Mouse (Mus musculus) hindbrain, postnatal 0 days (tissue): ENCODE results near the gene Kcnq2. TPM values are rescaled to one million over a fixed set of nuclear protein-coding genes. Genes with fewer than 3 reads are reported as not detected.

Experiments
- ATAC-seq: fragments of 200-750 bp; cut with Nextera tagmentation; 2 replicates; pipeline ENCODE4 v1.8.0; 2017; ENCODE audit warnings: mild to moderate bottlenecking, moderate TSS enrichment, moderate library complexity
- DNase-seq: peaks from one replicate; pipeline ENCODE4 v3.0.0-alpha.2; 2015; ENCODE audit warnings: low spot score
- H3K27ac ChIP-seq: fragments of 300-500 bp; sonication (generic); 2 replicates; pipeline ENCODE4 v1.5.1; 2014; ENCODE audit warnings: mild to moderate bottlenecking
- H3K27me3 ChIP-seq: fragments of 300-500 bp; sonication (generic); 2 replicates; pipeline ENCODE4 v1.6.1; 2014; ENCODE audit warnings: low read length, mixed read lengths; ENCODE audit not compliant: insufficient read depth
- H3K36me3 ChIP-seq: fragments of 300-500 bp; sonication (generic); 2 replicates; pipeline ENCODE4 v1.6.1; 2014; ENCODE audit warnings: low read length, mixed read lengths; ENCODE audit not compliant: insufficient read depth
- H3K4me1 ChIP-seq: fragments of 300-500 bp; sonication (generic); 2 replicates; pipeline ENCODE4 v1.6.1; 2014; ENCODE audit warnings: antibody characterized with exemption, low read length, mixed read lengths; ENCODE audit not compliant: insufficient read depth
- H3K4me2 ChIP-seq: fragments of 300-500 bp; sonication (generic); 2 replicates; pipeline ENCODE4 v1.6.1; 2014; ENCODE audit warnings: low read depth, mild to moderate bottlenecking, low read length, moderate library complexity, mixed read lengths
- H3K4me3 ChIP-seq: fragments of 300-500 bp; sonication (generic); 2 replicates; pipeline ENCODE4 v1.5.1; 2014; ENCODE audit warnings: low read length
- H3K9ac ChIP-seq: fragments of 300-500 bp; sonication (generic); replicated peaks from 2 replicates; pipeline ENCODE4 v1.6.1; 2014; ENCODE audit warnings: mild to moderate bottlenecking, low read length, moderate library complexity, mixed read lengths
- H3K9me3 ChIP-seq: fragments of 300-500 bp; sonication (generic); 2 replicates; pipeline ENCODE4 v1.6.1; 2016; ENCODE audit warnings: low read length, mixed read lengths
- CTCF ChIP-seq: IDR thresholded peaks from 2 replicates; pipeline ENCODE4 v1.5.1; 2016; ENCODE audit warnings: antibody characterized with exemption, control low read depth, low read depth
- WGBS: fragments of 180-500 bp; shearing (Covaris S2); extraction: QIAGEN DNeasy Blood & Tissue Kit; methylation state at CpG from one replicate; pipeline ENCODE4 v1.1.7; 2014; 5-methylcytosine and 5-hydroxymethylcytosine counted together
- polyA plus RNA-seq: library from polyadenylated mRNA; unstranded; fragments of >200 nt; fragmentation: Nextera tagmentation; extraction: Ambion mirVana; gene quantifications from 2 replicates; pipeline ENCODE4 v1.2.1, GENCODE M21; 2015
- total RNA-seq: library from RNA; depleted of rRNA; stranded (reverse); fragments of >200 nt; gene quantifications from 2 replicates; pipeline ENCODE4 v1.2.3, GENCODE M21; 2014

The Kcnq2 gene
- total and polyA plus RNA-seq, 2 experiments from 2014 or later, result 34.6 to 142 TPM

DNA sequence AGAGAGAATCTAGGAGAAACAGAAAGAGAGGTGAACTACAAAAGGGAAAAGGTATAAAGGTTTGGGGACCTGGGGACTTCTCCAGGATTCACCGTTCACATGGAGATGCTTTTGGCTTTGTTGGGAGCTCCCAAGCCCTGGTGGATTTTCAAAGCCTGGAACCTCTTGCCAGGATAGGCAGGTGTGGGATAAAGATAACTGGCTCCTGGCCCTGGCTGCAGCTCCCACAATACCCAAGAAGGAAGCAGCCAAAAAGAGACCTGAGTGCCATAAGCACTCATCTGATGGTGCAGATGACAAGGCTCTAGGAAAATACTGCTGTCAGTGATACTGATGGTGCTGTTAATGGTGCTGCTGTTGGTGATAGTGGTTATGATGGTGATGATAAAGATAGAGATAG lies 82.9 kb downstream of the Kcnq2 start:
- Histone ChIP-seq H3K9ac (no peak overlapping the region), H3K36me3 (no peaks in the 10 kb centered on the region), H3K9me3 (no peaks in the 10 kb centered on the region), H3K4me2 (no peak overlapping the region), H3K4me3 (no peak overlapping the region), H3K27me3 (no peaks in the 10 kb centered on the region), H3K4me1 (no peaks in the 10 kb centered on the region), H3K27ac (no peak overlapping the region)
- no peak for DNase-seq
- WGBS, result 78% methylated on average over 1 of the region's 1 CpGs
- ATAC-seq, result no peak
- TF ChIP-seq CTCF, result no peak

DNA sequence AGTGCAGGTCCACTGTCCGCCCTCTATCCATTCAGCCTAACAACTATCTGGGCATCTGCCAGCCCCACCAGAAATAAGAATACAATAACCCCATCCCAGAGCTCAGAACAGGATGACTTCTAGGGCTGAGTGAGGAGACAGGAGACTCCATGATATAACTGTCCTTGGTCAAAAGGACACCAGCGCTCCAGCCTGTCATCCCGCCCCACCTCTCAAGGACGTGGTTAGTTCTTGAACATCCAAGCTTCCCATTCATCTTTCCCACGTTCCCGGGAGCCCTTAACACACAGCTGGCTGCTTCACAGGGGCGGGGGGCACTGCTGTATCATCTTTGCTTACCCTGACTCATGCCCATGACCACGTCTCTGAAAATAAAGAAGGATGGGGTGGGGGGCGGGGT lies 86.1 kb downstream of the Kcnq2 start:
- H3K27ac ChIP-seq, result no peak overlapping the region
- no peaks in the 10 kb centered on the region for H3K27me3 ChIP-seq
- no peaks in the 10 kb centered on the region for H3K36me3 ChIP-seq
- TF ChIP-seq CTCF, result no peak
- DNase-seq, result no peak
- no peak overlapping the region for H3K4me2 ChIP-seq
- no peak for ATAC-seq
- H3K9me3 ChIP-seq, result no peaks in the 10 kb centered on the region
- no peak overlapping the region for H3K9ac ChIP-seq
- H3K4me3 ChIP-seq, result no peak overlapping the region
- WGBS, result 82% methylated on average over 9 of the region's 9 CpGs
- no peaks in the 10 kb centered on the region for H3K4me1 ChIP-seq

DNA sequence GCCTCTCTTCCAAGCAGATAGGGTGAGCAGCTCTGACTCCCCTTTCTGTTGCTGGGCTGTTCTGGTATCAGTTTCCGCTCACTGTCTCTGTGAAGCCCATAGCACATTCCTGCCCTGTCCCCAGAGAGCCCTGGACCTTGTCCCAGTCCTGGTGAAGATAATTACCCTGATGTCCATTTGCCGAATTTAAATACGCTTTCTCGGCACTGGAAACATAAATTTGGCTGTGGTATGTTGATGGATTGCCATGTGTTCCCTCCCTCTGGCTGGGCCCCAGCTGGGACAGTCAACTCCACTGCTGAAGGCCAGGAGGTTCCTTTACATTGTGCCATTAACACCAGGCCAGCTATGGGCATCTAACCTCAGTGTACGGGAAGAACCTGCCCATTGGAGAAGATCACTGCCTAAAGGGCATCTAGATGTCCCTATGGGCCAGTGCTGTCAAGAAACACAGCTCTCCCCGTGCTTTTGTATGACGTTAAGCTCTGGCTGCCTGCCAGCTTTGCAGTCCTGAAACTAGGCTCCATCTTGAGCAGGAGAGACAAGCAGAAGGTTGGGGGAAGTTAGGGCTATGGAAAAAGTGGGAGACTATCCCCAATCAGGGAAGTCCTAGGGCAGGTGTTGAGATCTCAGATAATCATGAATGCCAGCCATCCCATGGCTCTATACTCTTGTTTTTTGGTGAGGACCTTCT lies 86.7 kb downstream of the Kcnq2 start:
- H3K4me1 ChIP-seq, result peaks cover 1% of the 10 kb centered on the region; the same call in 1 of the 2 replicates
- no peaks in the 10 kb centered on the region for H3K9me3 ChIP-seq
- no peak overlapping the region for H3K9ac ChIP-seq
- 37% methylated on average over 7 of the region's 7 CpGs for WGBS
- no peak overlapping the region for H3K4me3 ChIP-seq
- no peak overlapping the region for H3K27ac ChIP-seq
- TF ChIP-seq CTCF, result no peak
- no peaks in the 10 kb centered on the region for H3K27me3 ChIP-seq
- no peak for ATAC-seq
- no peaks in the 10 kb centered on the region for H3K36me3 ChIP-seq
- H3K4me2 ChIP-seq, result no peak overlapping the region
- DNase-seq, result peak; percentile 35

DNA sequence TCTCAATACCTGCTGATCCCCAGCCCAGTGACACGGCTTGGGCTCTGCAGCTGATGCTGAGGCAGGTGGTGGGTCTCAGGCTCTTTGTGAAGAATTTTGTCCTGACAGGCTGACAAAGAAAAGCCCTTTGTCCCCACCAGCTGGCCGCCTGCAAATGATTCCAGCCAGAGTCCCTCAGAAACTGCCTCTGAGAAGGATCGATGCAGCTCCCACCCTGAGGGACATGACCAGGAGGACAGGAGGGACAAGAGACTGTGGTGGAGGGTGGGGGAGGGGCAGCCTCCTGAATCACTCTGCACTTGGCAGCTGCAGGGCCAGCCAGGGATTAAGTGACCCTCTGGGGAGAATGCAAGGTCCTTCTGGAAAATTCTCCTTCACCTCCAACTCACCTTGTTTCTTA lies 91.1 kb downstream of the Kcnq2 start:
- Histone ChIP-seq H3K27me3 (no peaks in the 10 kb centered on the region), H3K27ac (no peak overlapping the region), H3K4me1 (peaks cover 17% of the 10 kb centered on the region), H3K9me3 (no peaks in the 10 kb centered on the region), H3K4me3 (no peak overlapping the region), H3K36me3 (no peaks in the 10 kb centered on the region), H3K4me2 (no peak overlapping the region), H3K9ac (no peak overlapping the region)
- DNase-seq (no peak), ATAC-seq (no peak)
- TF ChIP-seq CTCF, result no peak
- 17% methylated on average over 3 of the region's 3 CpGs for WGBS

- Histone ChIP-seq H3K4me3 (no peak within 1 kb of the TSS), H3K27me3 (no peaks in the 10 kb centered on the region), H3K9me3 (no peaks in the 10 kb centered on the region), H3K4me2 (no peak within 1 kb of the TSS), H3K9ac (peak within 1 kb of the TSS; percentile 18; the same call in 1 of the 2 replicates), H3K27ac (peak within 1 kb of the TSS; percentile 36; the same call in 1 of the 2 replicates), H3K36me3 (no peaks in the 10 kb centered on the region), H3K4me1 (peaks cover 17% of the 10 kb centered on the region)
- no peak for ATAC-seq
- TF ChIP-seq CTCF, result no peak
- peak; percentile 67 for DNase-seq
- WGBS, result 20% methylated on average over 3 of the region's 3 CpGs
Measured at GRCm38 (mm10) chr2:181043437-181043836, 91.7 kb downstream of the Kcnq2 start, which contains the start of gene Chrna4. Chrna4 (minus strand) TSS chr2:181043546.

GRCm38 (mm10) chr2:181042376-181042775 lies 92.7 kb downstream of the Kcnq2 start:
- peak; percentile 24; the same call in 1 of the 2 replicates for ATAC-seq
- peak overlapping the region; percentile 18; the same call in 1 of the 2 replicates for H3K9ac ChIP-seq

GRCm38 (mm10) chr2:181041941-181042340 lies 93.2 kb downstream of the Kcnq2 start:
- WGBS, result 9% methylated on average over 7 of the region's 7 CpGs
- no peak overlapping the region for H3K4me3 ChIP-seq
- ATAC-seq (no peak), DNase-seq (peak; percentile 30)
- H3K27ac ChIP-seq, result no peak overlapping the region
- H3K4me1 ChIP-seq, result peaks cover 17% of the 10 kb centered on the region
- H3K9ac ChIP-seq, result peak overlapping the region; percentile 10; the same call in 1 of the 2 replicates
- no peaks in the 10 kb centered on the region for H3K9me3 ChIP-seq
- no peaks in the 10 kb centered on the region for H3K36me3 ChIP-seq
- H3K4me2 ChIP-seq, result no peak overlapping the region
- TF ChIP-seq CTCF, result no peak
- no peaks in the 10 kb centered on the region for H3K27me3 ChIP-seq

More at GRCm38 (mm10) chr2:181042376-181042775, 92.7 kb downstream of the Kcnq2 start:
- Histone ChIP-seq H3K27ac (peak overlapping the region; percentile 36; the same call in 1 of the 2 replicates), H3K27me3 (no peaks in the 10 kb centered on the region), H3K4me1 (peaks cover 17% of the 10 kb centered on the region), H3K4me2 (no peak overlapping the region), H3K36me3 (no peaks in the 10 kb centered on the region), H3K9me3 (no peaks in the 10 kb centered on the region), H3K4me3 (no peak overlapping the region)
- no peak for TF ChIP-seq CTCF
- no peak for DNase-seq
